Mouse (Mus musculus) G1E (cell line): ENCODE results near the gene Wfdc6a.
"Not testable (repeated sequence)": the region's sequence is repeated elsewhere in the genome, so short reads cannot be mapped to it uniquely, and the experiment has no call there.

Experiments used
- CTCF ChIP-seq: IDR thresholded peaks from 2 replicates; pipeline ENCODE4 v1.5.1; 2012; ENCODE audit warnings: low read depth, low read length, inconsistent platforms, mixed read lengths
- GATA1 ChIP-seq: IDR thresholded peaks from 2 replicates; pipeline ENCODE4 v1.6.1; 2012; ENCODE audit warnings: borderline replicate concordance, low read length, inconsistent platforms, mixed read lengths
- TAL1 ChIP-seq: conservative IDR thresholded peaks from 2 replicates; pipeline ENCODE4 v1.6.1; 2012; ENCODE audit warnings: low read depth, low read length, inconsistent platforms, mixed read lengths

DNA sequence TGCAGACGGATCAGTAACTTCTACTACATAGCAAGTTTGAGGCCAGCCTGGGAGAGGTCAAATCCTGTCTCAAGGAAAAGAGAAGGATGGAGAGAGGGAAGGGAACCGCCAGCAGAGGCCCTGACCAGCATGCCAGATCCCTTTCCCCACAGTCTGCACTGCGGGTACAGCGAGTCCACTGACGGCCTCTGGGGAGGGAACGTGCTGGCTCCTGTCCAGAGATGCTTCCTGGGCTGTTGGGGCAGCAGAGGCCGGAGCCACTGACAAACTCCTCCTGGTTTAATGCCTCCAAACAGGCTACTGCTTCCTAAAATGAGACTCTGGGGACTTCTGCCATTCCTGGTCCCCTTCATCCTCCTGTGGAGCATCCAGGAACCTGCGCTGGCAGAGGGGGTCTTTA is 28.2 kb upstream of the Wfdc6a start, which contains the start of the genes Wfdc6b and Wfdc8:
- TF ChIP-seq CTCF, TAL1, GATA1: not testable (repeated sequence)
